ENCODE assay signal across 20 mouse cellular contexts in genomic region chr6:52848199-52848598, GRCm38 (mm10).
"Had no signal": no experiment of that assay in that cellular context is flagged by ENCODE, and none has a peak within 500 bp of the region (broad histone marks: within the 10 kb centered on the region; RNA-seq: fewer than 3 reads in every experiment).

No protein-coding gene starts in this region.

- H3K27me3 ChIP-seq: lung, embryonic 15.5 days; midbrain, embryonic 13.5 days; midbrain, embryonic 15.5 days; neural tube, embryonic 12.5 days; stomach, embryonic 15.5 days had no signal

- H3K36me3 ChIP-seq: lung, embryonic 15.5 days; midbrain, embryonic 13.5 days; midbrain, embryonic 15.5 days; neural tube, embryonic 12.5 days; stomach, embryonic 15.5 days had no signal

- H3K9me3 ChIP-seq: lung, embryonic 15.5 days; megakaryocyte, embryonic 14.5 days; midbrain, embryonic 13.5 days; midbrain, embryonic 15.5 days; neural tube, embryonic 12.5 days; stomach, embryonic 15.5 days had no signal

- H3K4me2 ChIP-seq: lung, embryonic 15.5 days; midbrain, embryonic 11.5 days; midbrain, embryonic 13.5 days; midbrain, embryonic 15.5 days; neural tube, embryonic 12.5 days; stomach, embryonic 15.5 days had no signal

- DNase-seq: liver, postnatal 0 days; lung, adult 2 months; lung, postnatal 14 days; lung, postnatal 36 days; right cerebral cortex, postnatal 25 days; right cerebral cortex, postnatal 4 days; spleen, adult 18-20 months; thymus, adult 2 months; thymus, postnatal 25 days; thymus, postnatal 4 days had no signal

- H3K27ac ChIP-seq: lung, embryonic 15.5 days; macrophage; midbrain, embryonic 13.5 days; midbrain, embryonic 15.5 days; neural tube, embryonic 12.5 days; stomach, embryonic 15.5 days; stomach, postnatal 0 days had no signal

- ATAC-seq: liver, postnatal 0 days; lung, postnatal 0 days; midbrain, embryonic 13.5 days; midbrain, embryonic 15.5 days had no signal

- H3K4me3 ChIP-seq: lung, embryonic 15.5 days; megakaryocyte, embryonic 14.5 days; midbrain, embryonic 13.5 days; midbrain, embryonic 15.5 days; neural tube, embryonic 12.5 days; stomach, embryonic 15.5 days had no signal

- H3K9ac ChIP-seq: liver, postnatal 0 days; lung, embryonic 15.5 days; midbrain, embryonic 13.5 days; midbrain, embryonic 15.5 days; neural tube, embryonic 12.5 days; stomach, embryonic 15.5 days had no signal
